Mouse (Mus musculus): ENCODE results near the gene Ccl11. TPM values are rescaled to one million over a fixed set of nuclear protein-coding genes. Genes with fewer than 3 reads are reported as not detected.

Ccl11 gene
- polyA plus RNA-seq, 1 experiment from 2014 or later, result 0.31 TPM

GRCm38 (mm10) chr11:82019793-82020192, 37.8 kb upstream of the Ccl11 start:
- Histone ChIP-seq H3K4me2 (ENCODE audit: low read length) (no peak overlapping the region), H3K9me3 (ENCODE audit: control insufficient read depth, low read length) (no peaks in the 10 kb centered on the region), H3K9ac (ENCODE audit: low read length) (no peak overlapping the region), H3K27me3 (ENCODE audit: control insufficient read depth, insufficient read depth, low read length) (no peaks in the 10 kb centered on the region), H3K4me3 (ENCODE audit: control insufficient read depth in 1 of 2, insufficient read depth in 1 of 2, low read depth in 1 of 2, low read length in 2 of 2) (no peak overlapping the region), H3K36me3 (ENCODE audit: control insufficient read depth, insufficient read depth, low read length) (no peaks in the 10 kb centered on the region), H3K27ac (replicated peaks in 1 of 2; ENCODE audit: control insufficient read depth in 1 of 2, insufficient read depth in 1 of 2, low read depth in 2 of 2, low read length in 2 of 2) (no peak overlapping the region), H3K4me1 (ENCODE audit: control insufficient read depth in 2 of 2, insufficient read depth in 2 of 2, low read length in 2 of 2) (peaks cover 2 to 9% of the 10 kb centered on the region in 2 experiments; a peak in 3 of 4 replicates)
- no peak for ATAC-seq (ENCODE audit: insufficient number of reproducible peaks, insufficient read depth, low FRiP score, low read depth)

GRCm38 (mm10) chr11:82021406-82021805, 36.2 kb upstream of the Ccl11 start:
- 29% methylated on average over 3 of the region's 3 CpGs for WGBS
- Histone ChIP-seq H3K4me3 (ENCODE audit: control insufficient read depth in 1 of 2, insufficient read depth in 1 of 2, low read depth in 1 of 2, low read length in 2 of 2) (no peak overlapping the region), H3K27ac (replicated peaks in 1 of 2; ENCODE audit: control insufficient read depth in 1 of 2, insufficient read depth in 1 of 2, low read depth in 2 of 2, low read length in 2 of 2) (no peak overlapping the region), H3K36me3 (ENCODE audit: control insufficient read depth, insufficient read depth, low read length) (no peaks in the 10 kb centered on the region), H3K9me3 (ENCODE audit: control insufficient read depth, low read length) (no peaks in the 10 kb centered on the region), H3K4me1 (ENCODE audit: control insufficient read depth in 2 of 2, insufficient read depth in 2 of 2, low read length in 2 of 2) (peaks cover 2 to 9% of the 10 kb centered on the region in 2 experiments; a peak in 3 of 4 replicates), H3K9ac (ENCODE audit: low read length) (no peak overlapping the region), H3K27me3 (ENCODE audit: control insufficient read depth, insufficient read depth, low read length) (no peaks in the 10 kb centered on the region), H3K4me2 (ENCODE audit: low read length) (no peak overlapping the region)
- no peak for ATAC-seq (ENCODE audit: insufficient number of reproducible peaks, insufficient read depth, low FRiP score, low read depth)

- no peaks in the 10 kb centered on the region for H3K9me3 ChIP-seq (ENCODE audit: control insufficient read depth, low read length)
- H3K27ac ChIP-seq (replicated peaks in 1 of 2; ENCODE audit: control insufficient read depth in 1 of 2, insufficient read depth in 1 of 2, low read depth in 2 of 2, low read length in 2 of 2), result no peak overlapping the region
- no peak for ATAC-seq (ENCODE audit: insufficient number of reproducible peaks, insufficient read depth, low FRiP score, low read depth)
- no peaks in the 10 kb centered on the region for H3K36me3 ChIP-seq (ENCODE audit: control insufficient read depth, insufficient read depth, low read length)
- H3K27me3 ChIP-seq (ENCODE audit: control insufficient read depth, insufficient read depth, low read length), result no peaks in the 10 kb centered on the region
- H3K9ac ChIP-seq (ENCODE audit: low read length), result no peak overlapping the region
- no peak overlapping the region for H3K4me3 ChIP-seq (ENCODE audit: control insufficient read depth in 1 of 2, insufficient read depth in 1 of 2, low read depth in 1 of 2, low read length in 2 of 2)
- peaks cover 2 to 9% of the 10 kb centered on the region in 2 experiments; a peak in 3 of 4 replicates for H3K4me1 ChIP-seq (ENCODE audit: control insufficient read depth in 2 of 2, insufficient read depth in 2 of 2, low read length in 2 of 2)
- 89% methylated on average over 6 of the region's 6 CpGs for WGBS
- no peak overlapping the region for H3K4me2 ChIP-seq (ENCODE audit: low read length)
These were observed 35.0 kb upstream of the Ccl11 start for GRCm38 (mm10) chr11:82022504-82023056.

- ATAC-seq (ENCODE audit: insufficient number of reproducible peaks, insufficient read depth, low FRiP score, low read depth), result no peak
- H3K4me2 ChIP-seq (ENCODE audit: low read length), result no peak overlapping the region
- no peaks in the 10 kb centered on the region for H3K36me3 ChIP-seq (ENCODE audit: control insufficient read depth, insufficient read depth, low read length)
- H3K9me3 ChIP-seq (ENCODE audit: control insufficient read depth, low read length), result no peaks in the 10 kb centered on the region
- H3K9ac ChIP-seq (ENCODE audit: low read length), result no peak overlapping the region
- H3K27me3 ChIP-seq (ENCODE audit: control insufficient read depth, insufficient read depth, low read length), result no peaks in the 10 kb centered on the region
- 75% methylated on average over 4 of the region's 4 CpGs for WGBS
- peaks cover 2 to 9% of the 10 kb centered on the region in 2 experiments; a peak in 3 of 4 replicates for H3K4me1 ChIP-seq (ENCODE audit: control insufficient read depth in 2 of 2, insufficient read depth in 2 of 2, low read length in 2 of 2)
- H3K27ac ChIP-seq (replicated peaks in 1 of 2; ENCODE audit: control insufficient read depth in 1 of 2, insufficient read depth in 1 of 2, low read depth in 2 of 2, low read length in 2 of 2), result no peak overlapping the region
- H3K4me3 ChIP-seq (ENCODE audit: control insufficient read depth in 1 of 2, insufficient read depth in 1 of 2, low read depth in 1 of 2, low read length in 2 of 2), result no peak overlapping the region
These were observed 33.9 kb upstream of the Ccl11 start for GRCm38 (mm10) chr11:82023769-82024168.

- Histone ChIP-seq H3K4me2 (ENCODE audit: low read length) (no peak overlapping the region), H3K4me1 (ENCODE audit: control insufficient read depth in 2 of 2, insufficient read depth in 2 of 2, low read length in 2 of 2) (peaks cover 6 to 18% of the 10 kb centered on the region in 2 experiments; a peak in 2 of 4 replicates), H3K27me3 (ENCODE audit: control insufficient read depth, insufficient read depth, low read length) (no peaks in the 10 kb centered on the region), H3K9me3 (ENCODE audit: control insufficient read depth, low read length) (no peaks in the 10 kb centered on the region), H3K27ac (replicated peaks in 1 of 2; ENCODE audit: control insufficient read depth in 1 of 2, insufficient read depth in 1 of 2, low read depth in 2 of 2, low read length in 2 of 2) (no peak overlapping the region), H3K4me3 (ENCODE audit: control insufficient read depth in 1 of 2, insufficient read depth in 1 of 2, low read depth in 1 of 2, low read length in 2 of 2) (no peak overlapping the region), H3K36me3 (ENCODE audit: control insufficient read depth, insufficient read depth, low read length) (no peaks in the 10 kb centered on the region), H3K9ac (ENCODE audit: low read length) (no peak overlapping the region)
- no peak for ATAC-seq (ENCODE audit: insufficient number of reproducible peaks, insufficient read depth, low FRiP score, low read depth)
- WGBS, result 79% methylated on average over 2 of the region's 2 CpGs
These were observed 27.5 kb upstream of the Ccl11 start for GRCm38 (mm10) chr11:82030171-82030570.

GRCm38 (mm10) chr11:82032136-82032535, 25.5 kb upstream of the Ccl11 start:
- ATAC-seq (ENCODE audit: insufficient number of reproducible peaks, insufficient read depth, low FRiP score, low read depth), result no peak
- H3K9me3 ChIP-seq (ENCODE audit: control insufficient read depth, low read length), result no peaks in the 10 kb centered on the region
- peak overlapping the region; percentile 36 to 72; a peak in 3 of 4 replicates for H3K27ac ChIP-seq (replicated peaks in 1 of 2; ENCODE audit: control insufficient read depth in 1 of 2, insufficient read depth in 1 of 2, low read depth in 2 of 2, low read length in 2 of 2)
- H3K4me3 ChIP-seq (ENCODE audit: control insufficient read depth in 1 of 2, insufficient read depth in 1 of 2, low read depth in 1 of 2, low read length in 2 of 2), result no peak overlapping the region
- peaks cover 8 to 18% of the 10 kb centered on the region in 2 experiments; a peak in 3 of 4 replicates for H3K4me1 ChIP-seq (ENCODE audit: control insufficient read depth in 2 of 2, insufficient read depth in 2 of 2, low read length in 2 of 2)
- H3K36me3 ChIP-seq (ENCODE audit: control insufficient read depth, insufficient read depth, low read length), result no peaks in the 10 kb centered on the region
- H3K4me2 ChIP-seq (ENCODE audit: low read length), result no peak overlapping the region
- H3K9ac ChIP-seq (ENCODE audit: low read length), result no peak overlapping the region
- H3K27me3 ChIP-seq (ENCODE audit: control insufficient read depth, insufficient read depth, low read length), result no peaks in the 10 kb centered on the region

- peaks cover 8 to 18% of the 10 kb centered on the region in 2 experiments; a peak in 3 of 4 replicates for H3K4me1 ChIP-seq (ENCODE audit: control insufficient read depth in 2 of 2, insufficient read depth in 2 of 2, low read length in 2 of 2)
- peak overlapping the region; percentile 53 to 72 for H3K27ac ChIP-seq (replicated peaks in 1 of 2; ENCODE audit: control insufficient read depth in 1 of 2, insufficient read depth in 1 of 2, low read depth in 2 of 2, low read length in 2 of 2)
- no peaks in the 10 kb centered on the region for H3K27me3 ChIP-seq (ENCODE audit: control insufficient read depth, insufficient read depth, low read length)
- no peak overlapping the region for H3K9ac ChIP-seq (ENCODE audit: low read length)
- no peak overlapping the region for H3K4me2 ChIP-seq (ENCODE audit: low read length)
- no peaks in the 10 kb centered on the region for H3K36me3 ChIP-seq (ENCODE audit: control insufficient read depth, insufficient read depth, low read length)
- 26% methylated on average over 8 of the region's 8 CpGs for WGBS
- H3K9me3 ChIP-seq (ENCODE audit: control insufficient read depth, low read length), result no peaks in the 10 kb centered on the region
- no peak overlapping the region for H3K4me3 ChIP-seq (ENCODE audit: control insufficient read depth in 1 of 2, insufficient read depth in 1 of 2, low read depth in 1 of 2, low read length in 2 of 2)
- peak; percentile 55 for ATAC-seq (ENCODE audit: insufficient number of reproducible peaks, insufficient read depth, low FRiP score, low read depth)
These were observed 24.8 kb upstream of the Ccl11 start for GRCm38 (mm10) chr11:82032678-82033344.
